Mouse (Mus musculus) mouse embryonic stem cell (cell line): ENCODE data around the gene Col5a2.
"Not testable (repeated sequence)": the region's sequence is repeated elsewhere in the genome, so short reads cannot be mapped to it uniquely, and the experiment has no call there.

ENCODE experiments used
- in situ Hi-C, 2 experiments: fragments of 300-500 bp; cut with MboI; formaldehyde crosslinking; loops; 1 replicate in 1 of 2; 3 replicates in 1 of 2; pipeline ENCODE4 v1.14.3; 2019 to 2020; ENCODE audit warnings: low sequenced_read_pairs in 2 of 2, low pct_unique_long_range_greater_than_20kb in 1 of 2, mixed read lengths in 1 of 2; ENCODE audit not compliant: unreplicated experiment in 1 of 2

Gene Col5a2

DNA sequence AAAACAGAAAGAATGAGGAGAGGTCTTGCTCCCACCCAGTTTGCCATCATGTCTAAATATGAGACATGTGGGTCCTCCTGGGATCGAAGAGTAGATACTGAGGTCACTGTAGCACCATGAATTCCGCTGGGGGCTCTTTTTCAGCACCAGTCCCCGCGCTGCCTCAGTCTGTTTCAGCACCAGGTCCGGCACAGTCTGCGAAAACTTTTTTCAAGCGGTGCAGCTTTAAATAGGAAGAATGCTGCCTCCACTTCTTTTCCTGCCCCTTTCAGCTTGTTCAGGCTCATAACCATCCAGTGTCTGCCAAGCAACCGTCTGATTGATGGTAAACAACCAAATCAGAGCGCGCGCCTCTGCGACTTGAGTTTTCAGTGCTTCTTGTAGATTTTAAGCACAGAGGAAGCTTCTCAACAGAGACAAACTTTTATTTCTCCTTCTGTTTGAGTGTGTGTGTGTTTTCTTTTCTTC is at the start of gene Col5a2:
Col5a2 (minus strand) TSS at position 418 of the 468 bp plus-strand sequence.
- in situ Hi-C loops, result no loop called here

DNA sequence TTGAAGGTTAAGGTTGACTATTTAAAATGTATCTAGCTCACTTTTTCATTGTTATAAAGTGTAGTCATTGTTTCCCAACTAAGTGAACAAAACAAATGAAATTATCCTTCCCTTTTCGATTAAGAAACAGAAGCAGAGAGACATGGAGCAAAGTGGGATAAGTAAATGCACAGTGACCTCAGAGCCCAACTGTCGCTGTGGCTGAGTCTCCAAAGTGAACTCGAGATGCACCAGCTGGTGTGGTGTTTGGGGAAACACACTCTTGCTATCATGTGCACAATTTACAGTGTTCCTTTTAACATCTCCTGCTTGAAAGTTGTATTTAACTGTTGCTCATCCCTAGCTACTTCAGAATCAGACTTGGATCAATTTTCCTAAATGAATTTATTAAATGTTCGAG is 47.4 kb upstream of the Col5a2 start:
- in situ Hi-C loops, result no loop called here

DNA sequence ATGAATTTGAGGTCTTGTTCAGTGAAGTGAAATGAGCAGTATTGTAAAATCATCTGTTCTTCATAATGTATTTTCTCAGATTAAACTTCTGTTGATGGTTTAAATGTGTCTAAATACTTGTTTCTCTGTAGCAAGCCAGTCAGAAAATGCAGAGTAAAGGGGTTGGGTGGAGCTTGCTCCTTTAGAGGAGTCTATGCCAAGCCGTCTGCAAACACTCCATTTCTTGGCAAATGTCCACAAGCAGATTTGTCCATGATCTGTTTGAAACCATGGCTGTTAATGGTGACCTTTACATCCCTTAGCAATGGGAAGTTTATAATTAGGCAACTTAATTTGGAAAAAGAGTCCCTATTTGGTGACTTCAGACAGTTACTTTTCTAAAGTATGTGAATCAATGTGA is 38.8 kb upstream of the Col5a2 start:
- in situ Hi-C loops, result no loop called here

DNA sequence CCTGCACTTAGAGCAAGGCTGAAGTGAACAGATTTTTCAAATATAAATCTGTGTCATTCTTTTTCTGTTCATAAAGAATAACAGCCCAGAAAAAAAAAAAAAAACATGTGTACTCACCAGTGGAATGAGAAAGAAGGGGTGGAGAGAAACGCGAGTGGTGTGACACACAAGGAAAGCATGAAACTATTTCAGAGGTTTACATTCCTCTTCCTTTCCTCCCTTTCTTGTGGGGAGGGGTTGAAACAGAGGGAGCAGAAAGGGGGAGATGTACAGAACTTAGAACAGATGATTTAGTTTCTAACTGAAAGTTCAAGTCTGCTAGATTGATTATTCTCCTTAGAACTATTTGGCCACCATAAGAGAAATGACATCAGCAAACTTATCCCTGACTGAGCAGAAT is 38.1 kb upstream of the Col5a2 start:
- in situ Hi-C loops, result no loop called here

DNA sequence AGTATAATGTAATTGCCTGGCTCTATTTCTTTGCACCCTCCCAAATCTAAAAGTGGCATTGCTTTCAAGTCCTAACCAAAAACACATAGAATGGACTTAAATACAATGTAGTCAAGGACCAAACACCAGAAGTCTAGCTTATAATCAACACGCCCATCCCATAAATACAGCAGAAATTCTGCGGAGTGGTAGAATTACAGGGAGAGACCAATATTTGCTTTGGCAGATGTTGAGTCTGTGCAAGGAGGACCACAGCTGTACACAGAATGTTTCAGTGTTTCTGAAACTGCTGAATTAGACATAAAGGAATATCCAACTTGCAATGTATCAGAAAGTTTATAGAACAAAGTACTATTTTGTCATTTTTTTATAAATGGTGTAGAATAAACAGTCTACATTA is 28.4 kb upstream of the Col5a2 start:
- in situ Hi-C loops, result no loop called here

DNA sequence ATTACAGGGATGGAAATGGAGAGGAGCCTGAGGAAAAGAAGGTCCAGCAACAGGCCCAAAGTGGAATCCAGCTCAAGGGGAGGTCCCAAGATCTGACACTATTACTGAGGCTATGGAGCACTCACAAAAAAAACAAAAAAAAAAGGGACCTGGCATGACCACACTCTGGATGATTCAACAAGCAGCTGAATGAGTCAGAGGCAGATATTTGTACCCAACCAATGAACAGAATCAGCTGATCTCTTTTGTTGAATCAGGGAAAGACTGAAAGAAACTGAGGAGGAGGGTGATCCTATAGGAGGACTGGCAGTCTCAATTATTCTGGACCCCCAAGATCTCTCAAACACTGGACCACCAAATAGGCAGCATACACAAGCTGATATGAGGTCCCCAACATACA is 24.4 kb upstream of the Col5a2 start:
- in situ Hi-C loops, result not testable (repeated sequence)

DNA sequence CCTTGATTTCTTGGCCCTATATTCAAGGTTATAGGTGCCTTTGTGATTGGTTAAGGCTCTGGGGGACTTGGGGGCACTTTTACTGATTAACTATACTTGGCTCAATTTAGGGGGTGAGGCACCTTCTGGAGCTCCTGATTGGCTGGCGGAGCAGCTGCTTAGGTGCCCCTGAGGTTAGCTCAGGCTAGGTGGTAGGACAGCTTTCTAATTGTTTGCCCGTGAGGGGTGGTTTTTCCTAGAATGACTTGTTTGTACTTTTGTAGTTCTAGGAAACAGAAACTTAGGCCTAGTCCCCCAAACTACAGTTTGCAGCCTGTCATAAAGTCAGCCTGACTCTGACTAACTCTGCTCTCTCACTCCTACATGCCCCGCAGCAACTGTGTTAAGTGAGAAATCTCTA is 20.5 kb upstream of the Col5a2 start:
- in situ Hi-C loops, result no loop called here

DNA sequence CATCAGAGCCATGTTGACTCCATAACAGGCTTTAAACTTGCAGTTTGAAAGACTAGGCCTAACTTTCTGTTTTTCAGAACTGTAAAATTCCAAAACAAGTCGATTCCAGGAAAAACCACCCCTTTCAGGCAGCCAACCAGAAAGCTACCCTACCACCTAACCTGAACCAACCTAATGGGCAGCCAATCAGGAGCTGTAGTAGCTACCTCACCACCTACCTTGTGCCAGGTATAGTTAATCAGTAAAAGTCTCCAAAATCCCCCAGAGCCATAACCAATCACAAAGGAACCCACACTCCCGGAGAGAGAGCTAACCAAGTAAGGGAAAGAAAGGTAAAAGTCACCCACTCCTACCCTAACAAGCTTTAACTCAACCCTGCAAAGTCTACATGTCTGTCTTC is 18.4 kb upstream of the Col5a2 start:
- in situ Hi-C loops, result no loop called here

DNA sequence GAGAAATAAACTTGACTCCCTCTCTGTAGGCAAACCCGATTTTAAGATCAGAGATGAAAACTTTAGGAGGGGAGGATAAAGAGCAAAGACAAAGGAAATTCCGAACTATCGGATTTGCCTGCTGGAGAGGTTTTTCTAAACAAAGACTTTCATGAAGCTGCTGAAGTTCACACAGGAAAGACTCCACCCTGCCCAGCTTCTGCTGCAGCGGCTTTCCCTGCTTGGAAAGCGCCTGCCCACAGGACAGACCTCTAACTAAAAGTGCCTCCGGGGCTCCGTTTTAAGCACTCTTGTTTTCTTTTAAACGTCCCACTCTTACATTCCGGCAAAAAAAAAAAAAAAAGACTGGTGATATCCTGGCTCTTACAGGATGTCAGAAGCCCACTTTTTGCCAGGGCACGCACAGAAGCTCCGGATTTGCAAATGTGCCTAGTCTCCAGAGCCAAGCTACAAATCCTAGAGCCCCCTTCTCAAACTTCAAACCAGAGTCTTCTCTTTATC is 791 bp downstream of the Col5a2 start:
- in situ Hi-C loops, result no loop called here

DNA sequence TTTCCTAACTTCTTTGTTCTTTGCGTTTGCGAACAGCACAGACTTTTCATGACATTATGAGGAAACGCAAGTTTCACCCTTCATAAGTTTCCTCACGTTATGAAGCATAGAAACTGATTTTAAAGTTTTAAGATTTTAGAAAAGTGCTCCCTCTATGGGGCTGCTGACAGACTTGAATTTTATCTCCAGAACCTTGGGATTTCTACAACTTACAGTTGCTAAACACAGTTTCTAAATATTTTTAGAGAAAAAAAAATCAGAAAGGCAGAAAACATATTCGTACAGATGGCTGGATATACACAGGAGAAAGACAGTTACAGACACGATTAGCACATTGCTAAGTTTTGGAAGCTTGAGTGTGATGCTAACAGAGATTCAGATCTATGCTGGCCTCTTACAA is 1.6 kb downstream of the Col5a2 start:
- in situ Hi-C loops, result no loop called here

DNA sequence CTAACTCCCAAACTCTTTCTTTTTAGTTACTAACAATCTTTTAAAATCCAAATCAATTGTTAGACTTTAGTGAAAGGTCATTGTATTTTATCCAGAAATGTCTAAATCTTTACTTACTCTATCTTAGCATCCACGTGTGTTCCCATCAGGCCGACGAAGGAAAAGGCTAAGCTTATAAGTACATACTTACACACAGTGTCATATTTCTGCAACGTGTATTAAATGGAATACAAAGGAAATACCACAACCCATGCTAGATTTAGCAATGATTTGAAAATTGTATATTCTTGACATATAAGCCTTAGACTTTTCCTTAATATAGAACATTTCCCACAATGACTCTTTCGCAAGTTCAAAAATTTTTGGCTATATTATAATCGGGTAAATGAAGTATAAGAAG is 2.6 kb downstream of the Col5a2 start:
- in situ Hi-C loops, result no loop called here

DNA sequence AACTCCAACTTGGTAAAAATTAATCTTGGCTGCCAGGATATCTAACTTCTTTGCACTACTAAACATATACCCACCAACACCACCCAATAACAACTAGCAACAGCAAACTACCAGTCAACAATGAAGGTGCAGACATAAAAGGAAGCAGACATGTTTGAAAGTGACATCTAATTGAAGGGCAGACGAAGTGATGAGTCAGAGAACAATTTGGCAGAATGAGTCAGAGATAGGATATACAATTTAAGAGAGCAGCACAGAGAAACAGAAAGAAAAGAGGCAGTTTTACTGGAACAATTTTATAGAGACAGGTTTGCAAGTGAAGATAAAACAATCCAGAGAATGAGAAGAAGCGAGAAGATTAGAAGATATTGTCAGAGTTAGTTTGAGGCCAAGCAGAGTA is 8.1 kb downstream of the Col5a2 start:
- in situ Hi-C loops, result no loop called here

DNA sequence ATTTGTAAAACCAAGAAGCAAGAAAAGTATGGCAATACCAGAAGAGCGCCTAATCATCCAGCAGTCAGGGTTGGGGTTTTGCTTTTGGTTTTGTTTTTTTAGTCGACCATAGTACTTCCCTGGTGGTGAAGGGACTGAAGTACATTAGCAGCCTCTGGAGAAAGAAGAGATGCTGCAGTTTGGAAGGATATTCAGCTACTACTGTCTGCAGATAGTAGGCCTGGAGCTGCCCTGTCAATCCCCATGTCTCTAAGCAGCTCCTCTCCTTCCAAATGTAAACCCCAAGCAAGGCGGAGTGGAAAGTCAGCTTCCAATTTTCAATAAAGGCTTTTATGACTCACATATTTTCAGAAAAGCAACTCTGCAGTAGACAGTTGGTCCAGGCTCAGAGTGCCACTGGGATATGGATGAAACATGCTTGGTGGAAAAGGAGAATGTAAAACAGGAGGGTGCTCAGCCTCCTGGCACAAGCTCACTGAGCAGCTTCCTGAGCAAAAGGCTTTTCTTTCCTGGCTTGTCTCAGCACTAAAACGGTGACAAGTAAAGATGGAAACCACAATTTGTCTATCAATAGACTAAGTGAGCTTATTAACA is 10.9 kb downstream of the Col5a2 start:
- in situ Hi-C loops, result no loop called here

DNA sequence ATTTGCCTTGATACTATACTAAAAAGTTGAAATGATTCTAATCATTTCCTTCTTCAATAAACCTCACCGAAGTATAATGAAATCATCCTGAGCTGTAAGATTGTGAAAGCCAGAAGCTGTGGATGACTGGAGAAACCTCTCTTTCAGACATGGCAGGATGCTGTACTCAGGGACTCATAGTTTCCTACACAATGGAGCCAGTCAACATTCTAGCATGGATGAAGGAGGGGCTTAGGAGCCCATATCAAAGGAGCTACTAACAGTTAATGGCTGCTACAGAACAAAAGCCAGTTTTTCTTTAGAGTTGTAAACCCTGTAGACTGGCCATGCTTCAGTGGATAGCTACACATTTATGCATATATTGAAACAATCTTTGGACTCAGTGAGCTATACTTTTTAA is 12.6 kb downstream of the Col5a2 start:
- in situ Hi-C loops, result no loop called here

DNA sequence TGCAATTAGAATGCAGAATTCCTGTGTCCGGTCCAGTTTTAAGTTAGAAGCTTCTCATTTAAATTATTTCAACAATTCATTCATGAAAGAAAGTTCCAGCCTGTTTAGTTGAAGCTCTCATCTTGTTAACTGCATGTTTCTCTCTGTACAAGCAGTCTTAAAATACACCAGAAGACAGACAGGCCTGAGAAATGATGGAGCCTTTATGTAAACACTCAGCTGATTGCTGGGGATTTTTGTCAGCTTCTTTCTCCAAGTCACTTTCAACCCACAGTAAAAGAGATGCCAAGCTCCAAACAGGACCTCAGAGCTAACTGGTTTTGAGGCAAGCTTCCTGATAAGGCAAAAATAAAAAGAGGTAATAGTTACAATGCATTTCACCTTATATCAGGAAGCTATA is 14.8 kb downstream of the Col5a2 start:
- in situ Hi-C loops, result no loop called here

DNA sequence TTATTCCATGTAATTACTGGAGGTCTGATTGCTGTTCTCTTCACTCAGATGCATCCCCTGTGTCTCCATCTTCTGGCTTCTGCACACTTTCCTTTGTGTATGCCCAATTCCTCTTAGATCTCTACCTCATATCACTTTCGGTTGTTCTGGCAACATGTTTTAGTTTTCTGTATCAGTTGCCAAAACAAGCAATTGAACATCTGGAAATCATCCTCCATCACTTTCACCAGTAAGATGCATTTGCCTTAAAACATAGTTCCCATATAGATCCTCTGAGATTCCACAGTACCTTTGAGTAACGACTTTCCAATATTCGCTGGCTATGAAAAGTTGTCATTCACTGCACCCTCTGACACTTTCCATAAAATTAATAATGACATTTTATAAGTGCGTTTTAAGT is 20.1 kb downstream of the Col5a2 start:
- in situ Hi-C loops, result no loop called here

DNA sequence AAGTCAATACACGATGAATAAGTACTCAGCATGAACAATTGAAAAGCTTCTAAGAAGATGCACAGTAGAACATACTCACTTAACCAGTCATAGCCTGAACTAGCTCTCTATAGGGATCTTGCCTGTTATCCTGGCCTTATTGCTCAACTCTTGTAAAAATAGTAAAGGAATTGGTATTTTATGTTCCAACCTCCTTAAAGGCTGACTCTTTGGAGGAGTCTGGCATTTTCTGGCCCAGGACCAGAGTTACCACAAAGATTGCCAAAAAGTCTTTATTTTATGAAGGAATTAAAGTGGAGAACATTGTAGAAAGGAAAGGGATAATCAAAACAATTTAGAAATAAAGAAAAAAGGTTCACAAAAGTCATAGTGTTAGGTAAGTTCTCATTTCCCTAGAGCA is 21.2 kb downstream of the Col5a2 start:
- in situ Hi-C loops, result no loop called here

DNA sequence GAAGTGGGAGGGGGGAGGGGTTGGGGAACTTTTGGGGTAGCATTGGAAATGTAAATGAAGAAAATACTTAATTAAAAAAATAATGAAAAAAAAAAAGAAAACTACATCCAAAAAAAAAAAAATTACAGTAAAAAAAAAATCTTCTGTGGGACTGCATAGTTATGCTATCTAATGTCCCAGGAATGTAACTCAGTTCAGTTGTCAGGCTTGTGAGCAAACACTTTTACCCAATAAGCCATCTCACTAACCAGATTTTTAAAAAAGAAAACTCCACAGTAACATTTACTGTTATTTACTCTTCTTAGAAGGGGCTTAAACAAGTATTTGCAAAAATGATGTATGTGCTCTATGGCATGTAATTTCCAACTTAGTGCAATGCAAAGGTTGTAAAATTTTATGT is 24.0 kb downstream of the Col5a2 start:
- in situ Hi-C loops, result no loop called here

DNA sequence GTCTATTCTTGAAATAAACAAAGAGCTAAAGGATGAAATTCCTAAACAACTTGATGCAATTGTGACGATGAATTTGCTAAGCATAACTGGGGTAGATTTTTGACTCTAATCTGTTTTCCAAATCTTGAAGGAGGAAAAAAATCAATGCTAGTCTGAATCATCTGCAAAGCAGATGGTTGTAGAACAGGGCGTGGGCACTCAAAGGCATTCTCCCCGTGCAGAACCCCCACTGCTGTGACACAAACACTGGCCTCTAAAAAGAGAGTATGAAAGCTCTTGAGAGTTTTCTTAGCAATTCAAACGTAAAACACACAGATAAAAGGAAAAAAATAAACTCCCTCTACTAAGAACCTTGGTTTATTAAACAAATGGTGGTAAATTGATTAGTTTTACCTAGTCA is 30.3 kb downstream of the Col5a2 start:
- in situ Hi-C loops, result loop anchor here in 1 of 2 experiments (25.0 kb wide), 1 partner anchor 140 kb away; no protein-coding TSS in a partner anchor

DNA sequence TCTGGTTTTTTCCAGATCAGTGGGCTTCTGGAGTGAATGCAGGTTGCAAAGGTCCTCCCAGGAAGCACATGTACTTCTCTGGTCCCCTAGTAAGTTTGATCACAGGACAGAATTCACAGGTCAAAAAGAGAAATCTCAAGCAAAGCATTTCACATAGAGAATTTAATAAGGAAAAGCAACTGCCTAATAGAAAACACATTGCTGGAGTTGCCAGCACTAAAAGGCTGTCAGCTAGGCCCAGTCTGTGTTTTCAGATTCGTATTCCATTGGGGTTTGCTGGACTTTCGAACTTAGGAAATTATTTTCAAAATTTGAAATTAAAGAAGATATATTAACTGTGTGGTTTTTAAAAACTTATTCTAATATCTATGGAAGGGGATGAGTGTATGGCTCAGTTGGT is 42.3 kb downstream of the Col5a2 start:
- in situ Hi-C loops, result loop anchor here in 1 of 2 experiments (25.0 kb wide), 1 partner anchor 152 kb away; no protein-coding TSS in a partner anchor

DNA sequence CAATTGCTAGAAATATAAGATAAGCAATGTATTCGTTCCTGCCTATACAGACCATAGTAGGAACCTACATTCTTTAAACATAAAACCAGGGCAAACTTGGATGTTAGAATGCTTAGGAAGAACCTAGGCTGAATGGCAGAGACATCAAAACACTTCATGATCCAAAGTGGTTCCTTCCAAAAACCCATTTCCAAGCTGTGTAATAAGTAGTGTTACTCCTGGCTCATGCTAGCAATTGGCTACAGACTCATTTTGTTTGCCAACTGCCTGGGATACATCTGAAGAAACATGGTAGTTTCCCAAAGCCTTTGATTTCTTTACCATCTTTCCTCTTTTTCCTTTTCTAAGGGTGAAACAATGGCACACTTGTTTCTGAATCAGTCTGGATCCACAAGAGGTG is 47.3 kb downstream of the Col5a2 start:
- in situ Hi-C loops, result loop anchor here in 1 of 2 experiments (25.0 kb wide), 1 partner anchor 157 kb away; no protein-coding TSS in a partner anchor
